Mouse (Mus musculus): ENCODE data around the gene Cdc42bpa. TPM values are rescaled to one million over a fixed set of nuclear protein-coding genes. Genes with fewer than 3 reads are reported as not detected.

The Cdc42bpa gene
- total RNA-seq, 4 experiments from 2014 or later, result 222 to 265 (median 238) TPM

- no peak for DNase-seq (ENCODE audit: low spot score in 2 of 2)
Observed at GRCm38 (mm10) chr1:180161566-180162355, 201.5 kb downstream of the Cdc42bpa start.

- no peak for DNase-seq (ENCODE audit: low spot score in 2 of 2)
Observed at GRCm38 (mm10) chr1:180162986-180163385, 202.7 kb downstream of the Cdc42bpa start.

GRCm38 (mm10) chr1:180166533-180166932 lies 206.3 kb downstream of the Cdc42bpa start:
- DNase-seq (ENCODE audit: low spot score in 2 of 2), result no peak

- DNase-seq (ENCODE audit: low spot score in 2 of 2), result no peak
Observed at GRCm38 (mm10) chr1:180168294-180168693, 208.0 kb downstream of the Cdc42bpa start.

- DNase-seq (ENCODE audit: low spot score in 2 of 2), result no peak
Observed at GRCm38 (mm10) chr1:180169161-180169560, 208.9 kb downstream of the Cdc42bpa start.

GRCm38 (mm10) chr1:180170071-180170470 lies 209.8 kb downstream of the Cdc42bpa start:
- no peak for DNase-seq (ENCODE audit: low spot score in 2 of 2)

GRCm38 (mm10) chr1:180171883-180172282 lies 211.6 kb downstream of the Cdc42bpa start:
- no peak for DNase-seq (ENCODE audit: low spot score in 2 of 2)

GRCm38 (mm10) chr1:180172600-180172999 lies 212.3 kb downstream of the Cdc42bpa start:
- no peak for DNase-seq (ENCODE audit: low spot score in 2 of 2)

- no peak for DNase-seq (ENCODE audit: low spot score in 2 of 2)
Observed at GRCm38 (mm10) chr1:180173017-180173416, 212.7 kb downstream of the Cdc42bpa start.

- no peak for DNase-seq (ENCODE audit: low spot score in 2 of 2)
Observed at GRCm38 (mm10) chr1:180174718-180175117, 214.4 kb downstream of the Cdc42bpa start.

- no peak for DNase-seq (ENCODE audit: low spot score in 2 of 2)
Observed at GRCm38 (mm10) chr1:180175167-180175566, 214.9 kb downstream of the Cdc42bpa start.

GRCm38 (mm10) chr1:180175635-180176034 lies 215.4 kb downstream of the Cdc42bpa start:
- DNase-seq (ENCODE audit: low spot score in 2 of 2), result no peak

GRCm38 (mm10) chr1:180176784-180177183 lies 216.5 kb downstream of the Cdc42bpa start:
- DNase-seq (ENCODE audit: low spot score in 2 of 2), result no peak

GRCm38 (mm10) chr1:180178340-180178739 lies 218.1 kb downstream of the Cdc42bpa start:
- no peak for DNase-seq (ENCODE audit: low spot score in 2 of 2)

GRCm38 (mm10) chr1:180179100-180179499 lies 218.8 kb downstream of the Cdc42bpa start:
- DNase-seq (ENCODE audit: low spot score in 2 of 2), result no peak

GRCm38 (mm10) chr1:180179840-180180239 lies 219.6 kb downstream of the Cdc42bpa start:
- DNase-seq (ENCODE audit: low spot score in 2 of 2), result no peak

- no peak for DNase-seq (ENCODE audit: low spot score in 2 of 2)
Observed at GRCm38 (mm10) chr1:180181304-180181965, 221.2 kb downstream of the Cdc42bpa start.

GRCm38 (mm10) chr1:180181966-180182319 lies 221.7 kb downstream of the Cdc42bpa start:
- DNase-seq (ENCODE audit: low spot score in 2 of 2), result no peak

- DNase-seq (ENCODE audit: low spot score in 2 of 2), result no peak
Observed at GRCm38 (mm10) chr1:180182731-180183130, 222.5 kb downstream of the Cdc42bpa start.

GRCm38 (mm10) chr1:180183525-180184159 lies 223.4 kb downstream of the Cdc42bpa start:
- DNase-seq (ENCODE audit: low spot score in 2 of 2), result no peak

- DNase-seq (ENCODE audit: low spot score in 2 of 2), result no peak
Observed at GRCm38 (mm10) chr1:180184768-180185167, 224.5 kb downstream of the Cdc42bpa start.

GRCm38 (mm10) chr1:180185877-180186276 lies 225.6 kb downstream of the Cdc42bpa start:
- no peak for DNase-seq (ENCODE audit: low spot score in 2 of 2)

Measured in left cerebral cortex, adult 8-10 months (tissue).